Mouse (Mus musculus) right cerebral cortex, postnatal 14 days (tissue): ENCODE data around the gene Nexn.

Experiments used
- DNase-seq: peaks from one replicate; pipeline ENCODE4 v3.0.0; 2022

Gene Nexn

GRCm38 (mm10) chr3:152277912-152278311 is 11.8 kb upstream of the Nexn start:
- no peak for DNase-seq

DNA sequence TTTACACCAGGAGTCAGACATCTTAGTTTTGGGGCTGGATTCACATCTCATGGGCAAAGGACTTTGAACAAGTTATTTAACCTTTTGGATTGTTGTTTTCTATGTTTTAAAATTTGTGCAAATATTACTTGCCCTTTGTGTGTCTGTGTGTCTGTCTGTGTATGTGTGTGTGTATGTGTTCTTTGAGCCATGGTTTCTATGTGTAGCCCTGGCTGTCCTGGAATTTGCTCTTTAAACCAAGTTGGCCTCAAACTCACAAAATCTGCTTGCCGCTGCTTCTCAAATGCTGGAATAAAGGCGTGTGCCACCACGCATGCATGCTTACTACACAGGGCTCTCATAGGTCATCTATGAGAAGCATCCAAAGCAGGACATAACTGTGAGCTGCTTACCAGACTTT is 10.8 kb upstream of the Nexn start:
- no peak for DNase-seq

DNA sequence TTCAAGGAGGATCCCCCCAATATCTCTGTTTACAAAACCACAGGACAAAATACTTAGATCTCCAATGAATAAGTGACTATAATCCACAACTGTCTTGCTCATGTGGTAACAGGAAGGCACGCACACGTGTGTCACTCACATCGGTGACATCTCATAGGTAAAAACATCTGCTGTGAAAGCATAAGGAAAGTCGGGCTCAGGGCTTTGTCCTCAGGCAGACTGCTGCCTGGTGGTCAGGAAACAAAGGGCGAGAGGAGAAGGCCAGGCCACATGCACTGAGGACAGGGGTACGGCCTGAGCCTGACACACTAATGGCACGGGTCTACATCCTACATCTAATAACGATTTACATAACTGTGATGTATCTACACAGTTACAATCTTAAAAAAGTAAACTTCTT is 8.9 kb upstream of the Nexn start:
- no peak for DNase-seq

DNA sequence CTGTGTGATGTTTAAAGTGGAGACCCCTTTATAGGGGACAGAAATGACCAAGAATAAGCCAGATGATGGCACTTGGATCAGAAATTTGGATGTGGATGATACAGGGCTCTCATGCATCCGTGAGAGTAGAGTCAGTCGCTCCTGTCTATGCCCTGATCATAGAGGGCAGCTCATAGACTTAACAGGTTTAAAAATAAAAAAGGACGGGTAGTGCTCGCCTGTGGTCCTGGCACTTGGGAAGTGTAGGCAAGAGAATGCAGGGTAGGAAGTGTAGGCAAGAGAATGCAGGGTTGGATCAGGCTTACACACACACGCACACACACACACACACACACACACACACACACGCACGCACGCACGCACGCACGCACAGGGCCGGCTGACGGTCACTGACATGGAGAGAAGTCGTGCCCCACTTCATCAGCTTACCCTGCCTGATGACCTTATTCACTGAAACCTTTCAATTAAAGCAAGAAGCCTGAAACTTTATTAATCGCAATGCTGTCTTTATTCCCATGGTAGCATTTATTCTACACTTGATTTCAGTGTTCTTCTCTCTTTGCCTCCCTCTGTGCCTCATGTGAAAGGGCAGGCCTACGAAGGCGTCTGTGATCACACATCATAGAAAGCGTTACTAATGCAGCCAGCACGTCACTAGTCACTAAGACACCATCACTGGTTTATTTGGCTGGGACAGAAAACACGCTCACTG is 7.0 kb upstream of the Nexn start:
- no peak for DNase-seq

DNA sequence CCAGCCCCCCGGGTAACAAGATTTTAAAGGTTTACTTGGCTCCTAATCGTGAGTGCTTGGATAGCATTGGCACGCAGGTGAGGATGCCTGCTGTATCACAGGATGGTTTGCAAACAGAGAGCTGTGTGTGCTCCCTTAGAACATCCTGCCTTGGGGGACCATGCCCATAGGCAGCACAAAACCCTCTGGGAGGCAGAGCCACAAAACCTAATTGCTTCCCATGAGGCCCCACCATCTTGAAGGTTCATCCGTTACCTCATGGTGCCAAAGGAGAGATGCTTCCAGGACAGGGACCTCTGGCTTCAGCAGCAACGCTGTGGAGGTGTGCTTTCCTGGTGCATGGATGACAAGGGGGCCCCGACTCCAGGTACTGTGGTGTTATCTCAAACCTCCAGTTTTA is 5.7 kb upstream of the Nexn start:
- no peak for DNase-seq

GRCm38 (mm10) chr3:152271071-152271710 is 5.0 kb upstream of the Nexn start:
- DNase-seq, result no peak

DNA sequence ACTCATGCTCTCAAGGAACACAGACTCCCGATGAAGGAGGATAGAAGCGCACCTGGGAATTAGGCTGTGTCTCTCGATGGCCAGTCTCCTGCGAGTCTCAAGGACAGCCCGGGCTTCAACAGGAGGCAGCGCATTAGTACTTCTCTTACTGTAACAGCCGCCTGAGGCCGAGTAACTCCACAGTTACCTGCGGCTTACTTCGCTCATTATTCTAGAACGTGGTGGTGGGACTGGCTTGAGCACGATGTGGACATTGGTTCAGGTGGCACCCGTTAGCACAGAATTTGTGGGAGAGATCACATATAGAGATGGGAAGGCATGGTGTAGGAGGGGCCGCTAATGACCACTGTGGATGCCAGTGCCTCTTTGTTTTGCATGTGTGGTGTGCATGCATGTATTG is 1.9 kb upstream of the Nexn start:
- no peak for DNase-seq

- peak; percentile 48 for DNase-seq
Observed at GRCm38 (mm10) chr3:152265351-152266035, 657 bp downstream of the Nexn start.

GRCm38 (mm10) chr3:152264830-152265229 is 1.3 kb downstream of the Nexn start:
- DNase-seq, result no peak

DNA sequence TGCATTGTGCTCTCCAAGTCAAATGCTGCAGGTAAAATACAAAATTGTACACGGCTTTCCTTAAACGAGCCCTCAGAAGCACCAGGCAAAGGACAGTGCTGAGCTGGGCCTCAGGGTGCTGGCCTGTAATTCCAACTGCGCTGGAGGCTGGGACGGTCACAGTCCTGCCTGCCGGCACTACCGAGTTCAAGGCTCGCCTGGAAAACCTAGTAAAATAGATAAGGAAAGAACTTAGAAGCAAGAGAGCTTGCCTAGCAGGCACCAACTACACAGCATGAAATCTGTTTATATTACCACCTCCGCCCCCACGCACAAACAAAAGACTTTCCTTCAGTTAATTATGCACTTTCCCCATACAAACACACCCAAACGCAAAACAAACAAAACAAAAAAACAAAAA is 1.8 kb downstream of the Nexn start:
- no peak for DNase-seq

DNA sequence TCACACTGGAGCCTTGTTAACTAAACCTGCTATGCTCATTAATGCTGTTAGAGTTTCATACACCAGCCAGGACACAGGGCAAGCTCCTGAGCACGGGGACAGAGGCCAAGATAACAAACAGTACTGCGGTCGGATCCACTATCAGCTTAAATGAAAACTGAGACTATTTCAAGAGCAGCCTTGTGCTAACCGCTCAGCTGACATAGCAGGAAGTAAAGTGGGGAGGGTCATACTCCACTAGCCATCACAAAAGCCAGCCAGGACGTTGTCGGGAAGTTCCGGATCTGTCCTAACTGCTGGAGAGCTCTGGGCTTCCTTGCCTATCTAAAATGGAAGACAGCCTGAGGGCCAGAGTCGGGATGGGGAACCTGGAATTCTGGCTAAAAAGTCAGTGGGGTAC is 4.2 kb downstream of the Nexn start:
- DNase-seq, result no peak

- DNase-seq, result no peak
Observed at GRCm38 (mm10) chr3:152261436-152261835, 4.7 kb downstream of the Nexn start.

GRCm38 (mm10) chr3:152260362-152260761 is 5.8 kb downstream of the Nexn start:
- no peak for DNase-seq

- peak; percentile 60 for DNase-seq
Observed at GRCm38 (mm10) chr3:152259409-152259808, 6.7 kb downstream of the Nexn start.

- DNase-seq, result no peak
Observed at GRCm38 (mm10) chr3:152257528-152257927, 8.6 kb downstream of the Nexn start.

- no peak for DNase-seq
Observed at GRCm38 (mm10) chr3:152250487-152250886, 15.7 kb downstream of the Nexn start.

GRCm38 (mm10) chr3:152247708-152248107 is 18.4 kb downstream of the Nexn start:
- no peak for DNase-seq

DNA sequence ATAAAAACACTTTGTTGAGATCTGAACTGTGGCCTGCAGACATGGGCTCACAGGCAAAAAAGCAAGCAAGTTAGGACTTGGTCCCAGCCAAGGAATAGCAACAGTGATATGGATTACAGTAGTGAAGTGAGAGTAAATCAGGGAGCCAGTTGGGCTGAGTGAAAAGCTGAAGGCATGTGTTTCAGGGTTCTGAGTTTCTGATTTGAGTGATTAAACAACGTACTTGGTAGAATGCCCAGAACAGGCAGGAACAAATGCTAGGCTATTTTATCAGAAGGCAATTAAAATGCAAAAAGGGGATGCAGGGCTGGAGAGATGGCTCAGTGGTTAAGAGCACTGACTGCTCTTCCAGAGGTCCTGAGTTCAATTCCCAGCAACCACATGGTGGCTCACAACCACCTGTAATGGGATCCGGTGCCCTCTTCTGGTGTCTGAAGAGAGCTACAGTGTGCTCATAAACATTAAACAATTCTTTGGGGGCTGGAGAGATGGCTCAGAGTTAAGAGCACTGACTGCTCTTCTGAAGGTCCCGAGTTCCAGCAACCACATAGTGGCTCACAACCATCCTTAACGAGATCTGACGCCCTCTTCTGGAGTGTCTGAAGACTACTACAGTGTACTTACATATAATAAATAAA is 20.8 kb downstream of the Nexn start:
- DNase-seq, result no peak

DNA sequence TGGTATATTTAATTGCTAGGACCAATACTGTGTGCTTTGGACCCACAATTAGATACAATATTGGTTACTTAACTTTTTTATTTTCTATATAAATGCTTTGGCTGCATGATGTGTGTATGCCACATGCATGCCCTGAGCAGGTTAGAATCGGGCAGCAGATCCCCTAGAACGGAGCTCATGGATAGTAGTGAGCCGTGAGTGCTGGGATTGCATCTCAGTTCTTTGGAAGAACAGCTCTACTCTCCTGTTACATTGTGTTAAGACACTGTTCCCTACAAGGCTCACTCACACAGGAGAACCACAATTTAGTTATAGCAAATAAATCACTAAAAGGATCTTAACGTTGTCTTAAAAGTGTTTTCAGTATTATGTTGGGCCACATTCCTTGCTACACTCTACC is 22.8 kb downstream of the Nexn start:
- DNase-seq, result no peak

GRCm38 (mm10) chr3:152241098-152241497 is 25.1 kb downstream of the Nexn start:
- DNase-seq, result no peak

- DNase-seq, result no peak
Observed at GRCm38 (mm10) chr3:152239592-152239991, 26.6 kb downstream of the Nexn start.

DNA sequence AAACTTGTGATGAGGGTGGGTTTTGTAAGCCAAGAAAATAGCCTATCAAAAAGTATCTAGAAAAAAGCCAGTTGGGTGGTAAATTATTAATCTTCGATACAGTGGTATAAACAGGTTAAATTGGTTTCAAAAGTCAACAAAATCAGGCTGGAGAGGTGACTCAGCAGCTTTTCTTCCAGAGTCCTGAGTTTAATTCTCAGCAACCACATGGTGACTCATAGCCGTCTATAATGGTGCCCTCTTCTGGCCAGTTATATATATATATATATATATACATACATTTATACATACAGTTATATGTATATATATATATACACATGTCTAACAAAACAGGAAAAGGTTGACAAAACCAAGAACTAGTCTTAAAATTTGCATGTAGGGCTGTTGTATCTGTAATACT is 27.3 kb downstream of the Nexn start:
- no peak for DNase-seq

DNA sequence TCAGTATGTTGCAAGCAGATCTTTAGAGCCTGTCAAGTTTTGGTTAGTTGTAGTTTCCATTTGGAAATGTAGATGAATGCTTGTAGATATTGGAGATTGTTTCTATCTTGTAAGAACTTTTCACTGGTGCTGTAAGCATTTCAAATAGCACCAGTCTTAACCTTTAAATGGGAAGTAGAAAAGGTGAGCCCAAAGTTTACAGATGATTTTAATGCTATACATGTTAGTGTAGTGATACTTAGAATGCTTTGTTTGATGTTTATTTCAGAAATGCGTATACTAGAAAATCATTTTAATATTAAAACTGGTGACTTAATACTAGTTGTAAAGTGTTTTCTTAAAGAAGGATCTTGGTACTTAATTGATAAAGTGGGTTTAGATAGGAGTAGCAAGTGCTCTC is 30.3 kb downstream of the Nexn start:
- no peak for DNase-seq

DNA sequence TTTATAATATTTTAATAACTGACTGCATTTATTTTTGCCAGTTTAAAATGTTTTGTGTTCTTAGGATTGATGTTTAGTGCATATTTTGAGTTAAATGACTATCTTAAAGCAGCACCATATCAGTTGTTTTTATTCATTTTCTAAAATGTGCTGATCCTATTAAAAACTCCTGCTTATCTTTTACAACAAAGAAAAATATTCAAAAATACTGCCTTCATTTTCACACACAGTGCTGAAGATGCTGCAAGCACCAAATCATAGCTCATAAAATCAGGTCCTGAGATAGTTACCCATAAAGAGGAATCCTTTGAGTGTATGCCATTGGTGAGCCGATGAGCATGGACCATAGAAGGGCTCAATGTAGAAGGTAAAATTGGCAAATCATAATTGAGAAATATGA is 30.9 kb downstream of the Nexn start:
- no peak for DNase-seq
